10 mouse cellular contexts compared by ENCODE assay signal in genomic region chr7:45068000-45068318, GRCm38 (mm10). TPM values are rescaled to one million over a fixed set of nuclear protein-coding genes. Genes with fewer than 3 reads are reported as not detected.
DNase-seq lines count a peak whose midpoint lies in the region; TF ChIP-seq lines count a peak whose summit lies in the region.
"Had no signal": no experiment of that assay in that cellular context is flagged by ENCODE, and none has a peak within 500 bp of the region (broad histone marks: within the 10 kb centered on the region; RNA-seq: fewer than 3 reads in every experiment).

No protein-coding gene starts in this region.

- TF ChIP-seq CTCF in bone marrow, adult 2 months (IDR thresholded peaks at IDR 0.05; ENCODE audit: control insufficient read depth, insufficient read depth, low read length): peak; percentile 93
- peak; percentile 82 for TF ChIP-seq CTCF in lung, adult 2 months (IDR thresholded peaks at IDR 0.05; ENCODE audit: insufficient read depth, low read length)

- H3K4me3 ChIP-seq in bone marrow, adult 2 months (replicated peaks; ENCODE audit: control insufficient read depth, low read depth, low read length): no peak overlapping the region
- no peak overlapping the region for H3K4me3 ChIP-seq in lung, adult 2 months (replicated peaks; ENCODE audit: extremely low read depth, low read depth, low read length)
- H3K4me3 ChIP-seq: embryonic facial prominence, embryonic 12.5 days had no signal

- TF ChIP-seq POLR2A in bone marrow, adult 2 months (IDR thresholded peaks at IDR 0.05; ENCODE audit: borderline replicate concordance, control insufficient read depth, low read depth, low read length): no peak
- TF ChIP-seq POLR2A in lung, adult 2 months (IDR thresholded peaks at IDR 0.05; ENCODE audit: borderline replicate concordance, extremely low read depth, low read depth, low read length): 0 out of 2 replicates have a peak, but pooled peaks have one; percentile 13

- intact Hi-C loops in heart, postnatal 36 days (cut with DNase I): loop anchor here (5.0 kb wide), 1 partner anchor 86 kb away; no protein-coding TSS in a partner anchor
- intact Hi-C loops in heart, postnatal 10 days (cut with DNase I): loop anchor here (2.0 kb wide), 1 partner anchor 83 kb away; no protein-coding TSS in a partner anchor

- H3K4me1 ChIP-seq in bone marrow, adult 2 months (ENCODE audit: control insufficient read depth, insufficient read depth, low read length): no peaks in the 10 kb centered on the region
- no peaks in the 10 kb centered on the region; the same call in 1 of the 2 replicates for H3K4me1 ChIP-seq in lung, adult 2 months (ENCODE audit: control insufficient read depth, insufficient read depth, low read length)

- peak; percentile 92 for DNase-seq in heart, adult 11 months
- DNase-seq in heart, postnatal 36 days: no peak
- DNase-seq in CD4-positive, CD25-positive, alpha-beta regulatory T cell, adult 2 months (ENCODE audit: low read depth, low spot score): peak; percentile 79
- DNase-seq in heart, postnatal 10 days: peak; percentile 61 to 63
- peak; percentile 46 for DNase-seq in lung, adult 2 months
- DNase-seq in spleen, postnatal 4 days (ENCODE audit: low spot score in 2 of 2): peak; percentile 50 to 79
- no peak for DNase-seq in layer of hippocampus, adult 8-10 months (ENCODE audit: low spot score in 2 of 2)

- H3K27ac ChIP-seq in bone marrow, adult 2 months (ENCODE audit: control insufficient read depth, insufficient read depth, low read depth, low read length, poor library complexity): no peak overlapping the region
- H3K27ac ChIP-seq: embryonic facial prominence, embryonic 12.5 days; macrophage had no signal

- 33% methylated on average over 5 of the region's 5 CpGs for WGBS in bone marrow, adult 2 months
- WGBS in lung, adult 2 months: 17% methylated on average over 5 of the region's 5 CpGs

RNA-seq across cellular contexts. Expression of gene Prrg2, which starts 5.5 kb away (rescaled TPM):
- total RNA-seq in heart, postnatal 36 days (2021): 1 to 10 TPM; 7.7 to 7.9 TPM
- polyA plus RNA-seq in bone marrow, adult 2 months (2011; ENCODE audit: insufficient read depth, insufficient read length, low replicate concordance, missing spikeins): 13.8 and 18.2 TPM in 2 replicates
- 10 to 100 TPM; 10.9 to 11.3 TPM for total RNA-seq in heart, postnatal 10 days (2021)
- 82.5 and 90.6 TPM in 2 replicates for polyA plus RNA-seq in lung, adult 2 months (2012; rRNA removed)
- 1 to 10 TPM; 6.5 to 7.6 (median 6.9) TPM for total RNA-seq in layer of hippocampus, adult 8-10 months (2022)

RNA-seq across cellular contexts. Expression of gene Nosip, which starts 5.7 kb away (rescaled TPM):
- 10 to 100 TPM; 30.3 to 32.1 TPM for total RNA-seq in heart, postnatal 36 days (2021)
- polyA plus RNA-seq in bone marrow, adult 2 months (2011; ENCODE audit: insufficient read depth, insufficient read length, low replicate concordance, missing spikeins): 31.8 and 44.8 TPM in 2 replicates
- total RNA-seq in heart, postnatal 10 days (2021): 10 to 100 TPM; 33.9 to 35.9 TPM
- 86.5 and 102 TPM in 2 replicates for polyA plus RNA-seq in lung, adult 2 months (2012; rRNA removed)
- 10 to 100 TPM; 42.2 to 53.5 (median 49.8) TPM for total RNA-seq in layer of hippocampus, adult 8-10 months (2022)

RNA-seq across cellular contexts. Expression of gene Prr12, which starts 15.3 kb away (rescaled TPM):
- total RNA-seq in heart, postnatal 36 days (2021): 10 to 100 TPM; 23.4 to 29.4 TPM
- 8.6 and 14.3 TPM in 2 replicates for polyA plus RNA-seq in bone marrow, adult 2 months (2011; ENCODE audit: insufficient read depth, insufficient read length, low replicate concordance, missing spikeins)
- 10 to 100 TPM; 28.8 to 35.7 TPM for total RNA-seq in heart, postnatal 10 days (2021)
- 11.1 and 15.9 TPM in 2 replicates for polyA plus RNA-seq in lung, adult 2 months (2012; rRNA removed)
- total RNA-seq in layer of hippocampus, adult 8-10 months (2022): 10 to 100 TPM; 72.9 to 75.3 (median 73.6) TPM

RNA-seq across cellular contexts. Expression of gene Rcn3, which starts 24.1 kb away (rescaled TPM):
- total RNA-seq in heart, postnatal 36 days (2021): 10 to 100 TPM; 26.4 to 28.1 TPM
- 10.6 and 16.0 TPM in 2 replicates for polyA plus RNA-seq in bone marrow, adult 2 months (2011; ENCODE audit: insufficient read depth, insufficient read length, low replicate concordance, missing spikeins)
- 10 to 100 TPM; 76.5 to 83.4 TPM for total RNA-seq in heart, postnatal 10 days (2021)
- 172 and 174 TPM in 2 replicates for polyA plus RNA-seq in lung, adult 2 months (2012; rRNA removed)
- total RNA-seq in layer of hippocampus, adult 8-10 months (2022): 10 to 100 TPM in 3 of 4 experiments, 1 to 10 TPM in 1; 9.9 to 13.9 (median 10.6) TPM

RNA-seq across cellular contexts. Expression of gene Fcgrt, which starts 35.7 kb away (rescaled TPM):
- 10 to 100 TPM; 77.1 to 84.5 TPM for total RNA-seq in heart, postnatal 36 days (2021)
- 13.9 and 19.1 TPM in 2 replicates for polyA plus RNA-seq in bone marrow, adult 2 months (2011; ENCODE audit: insufficient read depth, insufficient read length, low replicate concordance, missing spikeins)
- total RNA-seq in heart, postnatal 10 days (2021): 10 to 100 TPM; 65.4 to 69.2 TPM
- polyA plus RNA-seq in lung, adult 2 months (2012; rRNA removed): 112 and 120 TPM in 2 replicates
- 10 to 100 TPM; 16.8 to 23.4 (median 20.1) TPM for total RNA-seq in layer of hippocampus, adult 8-10 months (2022)

Comparison
In these comparisons a context has a peak if more than half of its experiments do, and no peak if none do; other contexts are left out.
1. DNase-seq: peak in heart, adult 11 months (single experiment), CD4-positive, CD25-positive, alpha-beta regulatory T cell, adult 2 months (single experiment), heart, postnatal 10 days (2 of 2), lung, adult 2 months (single experiment) and spleen, postnatal 4 days (2 of 2); none in heart, postnatal 36 days (0 of 2) and layer of hippocampus, adult 8-10 months (0 of 2).